In genomic region chr13:40868844-40869587, GRCm38 (mm10) we compare ENCODE assay signal across 9 mouse cellular contexts. TPM values are rescaled to one million over a fixed set of nuclear protein-coding genes. Genes with fewer than 3 reads are reported as not detected.
DNase-seq lines count a peak whose midpoint lies in the region; ATAC-seq lines count a peak whose summit lies in the region.
"Had no signal": no experiment of that assay in that cellular context is flagged by ENCODE, and none has a peak within 500 bp of the region (broad histone marks: within the 10 kb centered on the region; RNA-seq: fewer than 3 reads in every experiment).

No protein-coding gene starts in this region.

- peak; percentile 75 for ATAC-seq in heart, embryonic 14.5 days (ENCODE audit: insufficient number of reproducible peaks, insufficient read depth, low FRiP score, low read depth)
- ATAC-seq in liver, embryonic 16.5 days (ENCODE audit: low read depth) = peak; percentile 32; the same call in 1 of the 2 replicates
- peak; percentile 76 for ATAC-seq in stomach, embryonic 15.5 days (ENCODE audit: insufficient read depth, low FRiP score, low read depth)

- WGBS in heart, embryonic 14.5 days = 13% methylated on average over 16 of the region's 16 CpGs
- WGBS in liver, embryonic 16.5 days (ENCODE audit: insufficient replicate concordance) = 9% methylated on average over 16 of the region's 16 CpGs
- WGBS in stomach, embryonic 15.5 days = 16% methylated on average over 16 of the region's 16 CpGs

- no peaks in the 10 kb centered on the region for H3K27me3 ChIP-seq in heart, embryonic 14.5 days (ENCODE audit: control insufficient read depth, insufficient read depth, low read length)
- no peaks in the 10 kb centered on the region for H3K27me3 ChIP-seq in liver, embryonic 16.5 days (ENCODE audit: control insufficient read depth, insufficient read depth, low read depth, low read length)
- no peaks in the 10 kb centered on the region for H3K27me3 ChIP-seq in stomach, embryonic 15.5 days (replicated peaks)

- no peak overlapping the region for H3K9ac ChIP-seq in heart, embryonic 14.5 days (ENCODE audit: low read length)
- H3K9ac ChIP-seq in liver, embryonic 16.5 days (ENCODE audit: low read depth, low read length) = no peak overlapping the region
- H3K9ac ChIP-seq in stomach, embryonic 15.5 days = no peak overlapping the region
- H3K9ac ChIP-seq: neural tube, embryonic 12.5 days had no signal

- no peak overlapping the region for H3K4me3 ChIP-seq in heart, embryonic 14.5 days (ENCODE audit: control insufficient read depth in 1 of 2, insufficient read depth in 1 of 2, low read depth in 1 of 2, low read length in 2 of 2)
- no peak overlapping the region for H3K4me3 ChIP-seq in liver, embryonic 16.5 days (ENCODE audit: low read depth, low read length)
- H3K4me3 ChIP-seq in stomach, embryonic 15.5 days (replicated peaks) = no peak overlapping the region
- H3K4me3 ChIP-seq: neural tube, embryonic 12.5 days had no signal

- H3K27ac ChIP-seq in heart, embryonic 14.5 days (replicated peaks in 1 of 2; ENCODE audit: control insufficient read depth in 1 of 2, insufficient read depth in 1 of 2, low read depth in 2 of 2, low read length in 2 of 2) = peak overlapping the region; percentile 73 to 82
- no peak overlapping the region for H3K27ac ChIP-seq in liver, embryonic 16.5 days (ENCODE audit: low read length)
- peak overlapping the region; percentile 82 for H3K27ac ChIP-seq in stomach, embryonic 15.5 days
- H3K27ac ChIP-seq: neural tube, embryonic 12.5 days had no signal

- no peaks in the 10 kb centered on the region for H3K9me3 ChIP-seq in heart, embryonic 14.5 days (ENCODE audit: control insufficient read depth, low read length)
- no peaks in the 10 kb centered on the region for H3K9me3 ChIP-seq in liver, embryonic 16.5 days (replicated peaks; ENCODE audit: control insufficient read depth, low read length)
- no peaks in the 10 kb centered on the region for H3K9me3 ChIP-seq in stomach, embryonic 15.5 days
- H3K9me3 ChIP-seq: neural tube, embryonic 12.5 days had no signal

- H3K4me2 ChIP-seq in heart, embryonic 14.5 days (ENCODE audit: low read length) = peak overlapping the region; percentile 11
- no peak overlapping the region for H3K4me2 ChIP-seq in liver, embryonic 16.5 days (ENCODE audit: low read depth, low read length)
- H3K4me2 ChIP-seq in stomach, embryonic 15.5 days = peak overlapping the region; percentile 23
- H3K4me2 ChIP-seq: neural tube, embryonic 12.5 days had no signal

- peaks cover 9 to 13% of the 10 kb centered on the region in 2 experiments for H3K4me1 ChIP-seq in heart, embryonic 14.5 days (ENCODE audit: control insufficient read depth in 2 of 2, insufficient read depth in 2 of 2, low read length in 2 of 2)
- no peaks in the 10 kb centered on the region; the same call in 1 of the 2 replicates for H3K4me1 ChIP-seq in liver, embryonic 16.5 days (ENCODE audit: control insufficient read depth, low read depth, low read length)
- 0 out of 2 replicates have a peak, but pooled peaks cover 8% of the 10 kb centered on the region for H3K4me1 ChIP-seq in stomach, embryonic 15.5 days

- no peaks in the 10 kb centered on the region for H3K36me3 ChIP-seq in heart, embryonic 14.5 days (ENCODE audit: control insufficient read depth, insufficient read depth, low read length)
- no peaks in the 10 kb centered on the region for H3K36me3 ChIP-seq in liver, embryonic 16.5 days (ENCODE audit: control insufficient read depth, insufficient read depth)
- H3K36me3 ChIP-seq in stomach, embryonic 15.5 days = no peaks in the 10 kb centered on the region
- H3K36me3 ChIP-seq: neural tube, embryonic 12.5 days had no signal

- peak; percentile 23 for DNase-seq in ovary, adult 18-20 months (ENCODE audit: low spot score)
- DNase-seq in ovary, postnatal 10 days (ENCODE audit: low spot score) = no peak
- no peak for DNase-seq in cerebellum, postnatal 4 days (ENCODE audit: low spot score in 2 of 2)
- DNase-seq in adrenal gland, adult 2 months = no peak
- no peak for DNase-seq in layer of hippocampus, postnatal 14 days (ENCODE audit: low spot score in 2 of 2)

RNA-seq across cellular contexts. Expression of gene Gcnt2, which starts 9.5 kb away (rescaled TPM):
- 4.6 and 4.8 TPM in 2 replicates for polyA plus RNA-seq in heart, embryonic 14.5 days (2014; fragmentation: Nextera tagmentation; extraction: Ambion mirVana)
- 2.2 and 3.1 TPM in 2 replicates for polyA plus RNA-seq in liver, embryonic 16.5 days (2015; fragmentation: Nextera tagmentation; extraction: Ambion mirVana)
- 7.9 and 9.0 TPM in 2 replicates for polyA plus RNA-seq in stomach, embryonic 15.5 days (2015; fragmentation: Nextera tagmentation; extraction: Ambion mirVana)
- total RNA-seq in adrenal gland, adult 2 months (2021) = 1 to 10 TPM; 6.7 to 8.5 TPM
- 0.66 and 0.97 TPM in 2 replicates for polyA plus RNA-seq in adrenal gland, adult 2 months (2012; rRNA removed)
- 10 to 100 TPM; 13.9 to 14.1 TPM for total RNA-seq in layer of hippocampus, postnatal 14 days (2021)
